ENCODE assay signal across 29 mouse cellular contexts in genomic region chr11:69106299-69106698, GRCm38 (mm10). TPM values are rescaled to one million over a fixed set of nuclear protein-coding genes. Genes with fewer than 3 reads are reported as not detected.
A peak's percentile ranks its signal among the peaks of the same experiment; 100 is the strongest.
DNase-seq lines count a peak whose midpoint lies in the region; ATAC-seq and TF ChIP-seq lines count a peak whose summit lies in the region.
"Had no signal": no experiment of that assay in that cellular context is flagged by ENCODE, and none has a peak within 500 bp of the region (broad histone marks: within the 10 kb centered on the region; RNA-seq: fewer than 3 reads in every experiment).

No protein-coding gene starts in this region.

- intact Hi-C loops in gastrocnemius, adult 2 months (cut with DNase I), result loop anchor here (10.0 kb wide), 1 partner anchor 809 kb away; the partner anchor contains the start of gene Gps2
- intact Hi-C loops in gastrocnemius, postnatal 14 days (cut with DNase I; ENCODE audit: low total_unique reads), result no loop called here

- peak; percentile 23 to 39 for DNase-seq in adrenal gland, adult (ENCODE audit: inconsistent age in 2 of 2, low spot score in 1 of 2)
- no peak for DNase-seq in adrenal gland, postnatal 36 days
- DNase-seq in gastrocnemius, adult 2 months, result peak; percentile 37
- no peak for DNase-seq in gastrocnemius, postnatal 14 days
- DNase-seq in heart, postnatal 4 days, result peak; percentile 19
- peak; percentile 51 for DNase-seq in testis, postnatal 10 days (ENCODE audit: low spot score)
- DNase-seq in testis, postnatal 14 days (ENCODE audit: low spot score), result no peak
- DNase-seq: adrenal gland, postnatal 25 days; gastrocnemius, postnatal 25 days; kidney, adult 9 months; kidney, postnatal 10 days; layer of hippocampus, postnatal 36 days; left cerebral cortex, postnatal 4 days; liver, embryonic 13.5 days; lung, adult 2 months; lung, postnatal 10 days; thymus, postnatal 14 days had no signal

- WGBS in heart, embryonic 12.5 days, result 90% methylated on average over 11 of the region's 11 CpGs

- no peaks in the 10 kb centered on the region for H3K9me3 ChIP-seq in heart, embryonic 12.5 days (replicated peaks)
- H3K9me3 ChIP-seq: G1E; liver, embryonic 13.5 days; midbrain, embryonic 13.5 days; neural tube, embryonic 13.5 days had no signal

- no peak for TF ChIP-seq CTCF in gastrocnemius, adult 2 months (IDR thresholded peaks at IDR 0.05)

- peaks cover 7% of the 10 kb centered on the region for H3K4me1 ChIP-seq in heart, embryonic 12.5 days (replicated peaks)

- H3K9ac ChIP-seq in heart, embryonic 12.5 days, result no peak overlapping the region
- H3K9ac ChIP-seq: liver, embryonic 13.5 days; midbrain, embryonic 13.5 days; neural tube, embryonic 13.5 days had no signal

- H3K36me3 ChIP-seq in heart, embryonic 12.5 days, result peaks cover 84% of the 10 kb centered on the region

- H3K4me3 ChIP-seq in gastrocnemius, adult 2 months, result no peak overlapping the region
- no peak overlapping the region for H3K4me3 ChIP-seq in heart, embryonic 12.5 days
- H3K4me3 ChIP-seq: erythroblast, embryonic 14.5 days; liver, embryonic 13.5 days; midbrain, embryonic 13.5 days; neural tube, embryonic 13.5 days had no signal

- no peak overlapping the region for H3K4me2 ChIP-seq in heart, embryonic 12.5 days
- H3K4me2 ChIP-seq: liver, embryonic 13.5 days; midbrain, embryonic 13.5 days; neural tube, embryonic 13.5 days had no signal

- ATAC-seq in heart, embryonic 12.5 days (ENCODE audit: insufficient number of reproducible peaks, low FRiP score), result no peak
- ATAC-seq: forebrain, embryonic 16.5 days; intestine, embryonic 16.5 days; midbrain, embryonic 13.5 days had no signal

- no peaks in the 10 kb centered on the region for H3K27me3 ChIP-seq in heart, embryonic 12.5 days (replicated peaks)
- H3K27me3 ChIP-seq: liver, embryonic 13.5 days; midbrain, embryonic 13.5 days; neural tube, embryonic 13.5 days had no signal

- no peak overlapping the region for H3K27ac ChIP-seq in gastrocnemius, adult 2 months
- H3K27ac ChIP-seq in heart, embryonic 12.5 days (ENCODE audit: poor library complexity, severe bottlenecking), result no peak overlapping the region
- H3K27ac ChIP-seq: liver, embryonic 13.5 days; macrophage; midbrain, embryonic 13.5 days; neural tube, embryonic 13.5 days had no signal

RNA-seq across cellular contexts. Expression of gene Per1, which starts 11.3 kb away (rescaled TPM):
- total RNA-seq in adrenal gland, postnatal 36 days (2021), result 100 to 1,000 TPM; 112 to 153 TPM
- total RNA-seq in gastrocnemius, adult 2 months (2021), result 10 to 100 TPM; 68.2 to 76.8 TPM
- total RNA-seq in gastrocnemius, postnatal 14 days (2021), result 10 to 100 TPM; 22.1 to 77.5 TPM
- 10 to 100 TPM; 42.6 to 55.6 TPM for total RNA-seq in heart, postnatal 4 days (2021)
- 9.4 and 9.8 TPM in 2 replicates for polyA plus RNA-seq in heart, embryonic 12.5 days (2016; fragmentation: Nextera tagmentation; extraction: Ambion mirVana)

RNA-seq across cellular contexts. Expression of gene Hes7, which starts 13.9 kb away (rescaled TPM):
- total RNA-seq in adrenal gland, postnatal 36 days (2021), result under 1 TPM; 0.17 to 0.26 TPM
- total RNA-seq in gastrocnemius, adult 2 months (2021), result not detected
- under 1 TPM in 1 of 2 experiments, not detected in 1; 0.10 TPM for total RNA-seq in gastrocnemius, postnatal 14 days (2021)
- total RNA-seq in heart, postnatal 4 days (2021), result under 1 TPM; 0.23 to 0.29 TPM
- polyA plus RNA-seq in heart, embryonic 12.5 days (2016; fragmentation: Nextera tagmentation; extraction: Ambion mirVana), result 0.70 and 0.81 TPM in 2 replicates
- total RNA-seq: adrenal gland, postnatal 25 days; gastrocnemius, postnatal 25 days; hematopoietic stem cell, adult 5-6 weeks; megakaryocyte-erythroid progenitor cell, adult 5-6 weeks had no signal
- polyA plus RNA-seq: macrophage had no signal

RNA-seq across cellular contexts. Expression of gene 9130213A22Rik, which starts 16.1 kb away (rescaled TPM):
- under 1 TPM; 0.50 to 0.76 TPM for total RNA-seq in adrenal gland, postnatal 36 days (2021)
- under 1 TPM in 1 of 2 experiments, not detected in 1; 0.20 TPM for total RNA-seq in gastrocnemius, adult 2 months (2021)
- total RNA-seq in gastrocnemius, postnatal 14 days (2021), result under 1 TPM in 1 of 2 experiments, not detected in 1; 0.18 TPM
- under 1 TPM; 0.29 to 0.65 TPM for total RNA-seq in heart, postnatal 4 days (2021)
- polyA plus RNA-seq in heart, embryonic 12.5 days (2016; fragmentation: Nextera tagmentation; extraction: Ambion mirVana), result 0.42 and 0.65 TPM in 2 replicates
- total RNA-seq: hematopoietic stem cell, adult 5-6 weeks; megakaryocyte-erythroid progenitor cell, adult 5-6 weeks had no signal
- polyA plus RNA-seq: erythroblast, embryonic 14.5 days; forebrain, embryonic 11.5 days; liver, embryonic 13.5 days; midbrain, embryonic 13.5 days had no signal

RNA-seq across cellular contexts. Expression of gene Vamp2, which starts 18.0 kb away (rescaled TPM):
- 100 to 1,000 TPM; 116 to 130 TPM for total RNA-seq in adrenal gland, postnatal 36 days (2021)
- total RNA-seq in gastrocnemius, adult 2 months (2021), result 10 to 100 TPM; 38.0 to 42.7 TPM
- 10 to 100 TPM; 37.9 to 39.7 TPM for total RNA-seq in gastrocnemius, postnatal 14 days (2021)
- total RNA-seq in heart, postnatal 4 days (2021), result 10 to 100 TPM; 80.2 to 84.6 TPM
- polyA plus RNA-seq in heart, embryonic 12.5 days (2016; fragmentation: Nextera tagmentation; extraction: Ambion mirVana), result 97.2 and 100 TPM in 2 replicates

RNA-seq across cellular contexts. Expression of gene Aloxe3, which starts 19.4 kb away (rescaled TPM):
- 1 to 10 TPM in 1 of 2 experiments, under 1 TPM in 1; 0.63 to 1.1 TPM for total RNA-seq in adrenal gland, postnatal 36 days (2021)
- not detected for total RNA-seq in gastrocnemius, adult 2 months (2021)
- total RNA-seq in gastrocnemius, postnatal 14 days (2021), result not detected
- total RNA-seq in heart, postnatal 4 days (2021), result under 1 TPM in 1 of 2 experiments, not detected in 1; 0.45 TPM
- 0.17 and 0.54 TPM in 2 replicates for polyA plus RNA-seq in heart, embryonic 12.5 days (2016; fragmentation: Nextera tagmentation; extraction: Ambion mirVana)
- total RNA-seq: gastrocnemius, postnatal 25 days; heart, adult 18-20 months; hematopoietic stem cell, adult 5-6 weeks; megakaryocyte-erythroid progenitor cell, adult 5-6 weeks had no signal
- polyA plus RNA-seq: forebrain, embryonic 11.5 days; G1E; liver, embryonic 13.5 days; macrophage had no signal

Comparison
In these comparisons a context has a peak if more than half of its experiments do, and no peak if none do; other contexts are left out.
1. DNase-seq: peak in adrenal gland, adult (2 of 2), gastrocnemius, adult 2 months (single experiment), heart, postnatal 4 days (single experiment) and testis, postnatal 10 days (single experiment); none in adrenal gland, postnatal 36 days (0 of 2), gastrocnemius, postnatal 14 days (single experiment) and testis, postnatal 14 days (single experiment).